Mouse (Mus musculus) liver, adult 10 weeks (tissue): Measurements from ENCODE around the gene 4930550C14Rik. TPM values are rescaled to one million over a fixed set of nuclear protein-coding genes. Genes with fewer than 3 reads are reported as not detected.

Experiments
- polyA plus RNA-seq: library from polyadenylated mRNA; stranded (reverse); fragments of 350-450 nt; fragmentation: Illumina TruSeq; extraction: RNeasy Lipid Tissue Mini Kit (QIAGEN cat#74804); gene quantifications from one replicate; pipeline ENCODE4 v1.2.3, GENCODE M21; 2014; ENCODE audit warnings: low read depth, low replicate concordance

The 4930550C14Rik gene
- not detected for polyA plus RNA-seq

GRCm38 (mm10) chr9:53402291-53402711 lies at the start of gene 4930550C14Rik:
Gene 4930550C14Rik (plus strand): TSS chr9:53402325.

GRCm38 (mm10) chr9:53383951-53384866 lies 17.9 kb upstream of the 4930550C14Rik start, which contains the start of gene Kdelc2:
Gene Kdelc2 (plus strand): TSS chr9:53384025.

Other genes starting within 250 kb of the 4930550C14Rik start
- gene Ddx10, start 154.3 kb upstream of the 4930550C14Rik start, polyA plus RNA-seq: 19.5 TPM
- 5.7 TPM for gene Exph5, start 100.7 kb upstream of the 4930550C14Rik start, polyA plus RNA-seq
- gene Kdelc2, start 18.3 kb upstream of the 4930550C14Rik start, polyA plus RNA-seq: 7.4 TPM
- 2.9 TPM for gene Atm, start 134.4 kb downstream of the 4930550C14Rik start, polyA plus RNA-seq
- 5.2 TPM for gene Npat, start 134.7 kb downstream of the 4930550C14Rik start, polyA plus RNA-seq
- 272 TPM for gene Acat1, start 208.1 kb downstream of the 4930550C14Rik start, polyA plus RNA-seq